Mouse (Mus musculus) lung, postnatal 25 days (tissue): Measurements from ENCODE around the gene Ttc16.

Experiments used
- DNase-seq: peaks from one replicate; pipeline ENCODE4 v3.0.0; 2022; ENCODE audit warnings: low spot score

Ttc16 gene

DNA sequence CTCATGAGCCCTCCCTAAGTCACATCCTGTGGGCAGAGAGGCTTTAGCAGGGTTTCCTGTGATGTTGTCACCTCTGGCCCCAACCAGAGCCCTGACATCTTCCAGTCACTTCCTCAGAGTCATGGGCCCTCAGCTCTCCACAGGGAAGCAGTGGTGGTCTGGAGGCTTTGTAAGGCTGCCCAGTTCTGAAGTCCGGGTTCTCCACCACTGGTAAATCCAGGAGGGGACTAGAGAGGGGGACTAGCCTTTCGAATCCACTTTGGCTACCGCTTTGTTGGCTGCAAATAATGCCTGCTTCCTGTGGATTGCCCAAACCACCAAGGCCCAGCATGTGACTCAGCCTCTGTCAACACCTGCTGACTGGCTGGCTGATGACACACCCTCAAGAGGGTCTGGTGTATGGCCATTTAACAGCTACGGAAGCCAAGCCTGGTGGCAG, 60.4 kb downstream of the Ttc16 start:
- DNase-seq = peak; percentile 68

- DNase-seq = no peak
Measured at GRCm38 (mm10) chr2:32714117-32714986, 61.1 kb downstream of the Ttc16 start.

DNA sequence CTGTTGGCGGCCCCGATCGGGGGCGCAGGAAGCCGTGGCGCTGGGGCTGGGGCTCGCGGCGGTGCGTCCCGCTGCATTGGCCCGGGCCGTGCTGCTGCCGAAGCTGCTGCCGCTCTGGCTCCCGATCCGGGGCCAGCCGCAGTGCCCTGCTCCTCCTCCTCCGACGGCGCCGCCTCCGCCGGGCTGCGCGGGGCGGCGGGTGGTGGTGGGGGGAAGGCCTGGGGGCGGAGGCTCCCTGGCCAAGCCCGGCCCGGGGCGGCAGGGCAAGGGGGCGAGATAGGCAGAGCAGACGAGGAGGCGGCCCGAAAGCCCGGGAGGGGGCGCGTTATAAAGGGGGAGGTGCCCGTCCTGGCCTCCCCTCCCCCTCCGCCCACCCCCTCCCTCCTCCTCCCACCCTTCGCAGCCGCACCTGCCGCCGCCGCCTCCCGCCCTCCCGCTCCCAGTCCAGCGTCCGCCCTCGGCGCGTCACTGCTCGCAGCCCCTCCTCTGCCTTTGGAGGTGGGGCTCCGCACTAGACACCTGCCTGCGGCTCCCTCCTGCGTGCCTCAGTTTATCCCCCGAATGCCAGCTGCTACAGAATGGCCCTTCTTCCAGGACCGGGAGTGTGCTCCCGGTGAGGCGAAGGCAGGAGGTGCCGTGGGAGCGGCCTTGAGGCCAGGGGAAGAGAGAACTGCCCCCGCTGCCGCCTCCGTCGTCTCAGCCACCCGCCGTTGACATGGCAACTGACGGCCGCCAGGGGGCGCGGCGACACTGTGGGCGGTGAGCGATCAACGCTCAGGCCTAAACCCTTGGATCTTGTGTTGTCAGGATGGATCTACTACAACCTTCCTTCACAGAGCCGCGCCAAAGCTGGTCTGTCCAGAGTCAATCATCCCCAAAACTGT, 62.3 kb downstream of the Ttc16 start, which contains the start of gene Cdk9:
Gene Cdk9, minus strand, starts transcription at position 143 of the 884 bp plus-strand sequence.
- peak; percentile 94 for DNase-seq

- DNase-seq = peak; percentile 94
Measured at GRCm38 (mm10) chr2:32712586-32712933, 62.9 kb downstream of the Ttc16 start.

GRCm38 (mm10) chr2:32712108-32712551, 63.3 kb downstream of the Ttc16 start:
- DNase-seq = peak; percentile 67

DNA sequence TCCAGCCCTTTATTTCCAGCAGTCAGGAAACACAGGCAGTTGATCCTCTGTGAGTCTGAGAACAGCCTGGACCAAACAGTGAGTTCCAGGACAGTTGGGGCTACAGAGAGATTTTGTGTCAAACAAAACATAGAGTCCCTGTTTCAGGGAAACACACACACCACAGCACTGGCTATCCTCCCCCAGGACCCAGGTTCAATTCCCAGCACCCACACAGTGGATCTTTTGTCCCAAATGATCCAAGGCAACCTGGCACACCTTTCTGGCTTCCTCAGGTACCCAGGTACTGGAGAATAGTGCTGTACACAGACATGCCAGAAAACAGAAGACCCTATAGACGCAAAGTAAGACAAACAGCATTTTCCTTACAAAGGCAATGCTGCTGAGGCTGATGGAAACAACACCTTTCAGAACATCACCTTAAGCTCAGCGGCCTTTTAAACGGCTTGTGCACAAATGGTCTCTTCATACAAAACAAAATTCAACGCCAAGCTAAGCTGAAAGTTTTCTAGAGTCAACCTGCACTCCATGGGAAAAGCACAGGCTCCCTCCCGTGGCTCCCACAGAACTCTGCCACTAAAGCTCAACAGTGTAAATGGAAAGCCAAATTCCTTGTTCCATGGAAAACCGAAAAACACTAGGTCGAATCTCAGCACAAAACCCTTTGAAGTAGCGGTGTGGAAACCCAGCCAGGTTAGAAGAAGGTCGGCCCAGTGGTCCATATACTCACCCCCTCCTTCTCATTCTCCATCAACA, 64.0 kb downstream of the Ttc16 start:
- DNase-seq = no peak

DNA sequence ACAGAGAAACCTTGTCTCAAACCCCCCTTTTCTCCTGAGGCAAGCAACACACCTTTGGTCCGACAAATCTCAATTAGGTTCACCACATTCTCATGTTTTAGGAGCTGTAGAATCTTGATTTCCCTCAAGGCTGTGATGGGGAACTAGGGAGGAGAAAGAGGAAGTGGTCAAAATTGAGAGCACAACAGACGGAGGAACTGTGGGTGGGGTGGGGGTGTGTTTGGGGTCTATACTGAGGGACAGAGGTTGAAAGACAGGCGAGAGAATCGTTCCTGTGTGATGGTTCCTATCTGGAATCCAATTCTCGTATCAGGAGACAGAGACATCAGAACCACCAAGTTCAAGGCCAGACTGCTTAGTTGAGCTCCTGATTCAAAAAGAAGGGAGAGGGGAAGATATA, 65.0 kb downstream of the Ttc16 start:
- no peak for DNase-seq

DNA sequence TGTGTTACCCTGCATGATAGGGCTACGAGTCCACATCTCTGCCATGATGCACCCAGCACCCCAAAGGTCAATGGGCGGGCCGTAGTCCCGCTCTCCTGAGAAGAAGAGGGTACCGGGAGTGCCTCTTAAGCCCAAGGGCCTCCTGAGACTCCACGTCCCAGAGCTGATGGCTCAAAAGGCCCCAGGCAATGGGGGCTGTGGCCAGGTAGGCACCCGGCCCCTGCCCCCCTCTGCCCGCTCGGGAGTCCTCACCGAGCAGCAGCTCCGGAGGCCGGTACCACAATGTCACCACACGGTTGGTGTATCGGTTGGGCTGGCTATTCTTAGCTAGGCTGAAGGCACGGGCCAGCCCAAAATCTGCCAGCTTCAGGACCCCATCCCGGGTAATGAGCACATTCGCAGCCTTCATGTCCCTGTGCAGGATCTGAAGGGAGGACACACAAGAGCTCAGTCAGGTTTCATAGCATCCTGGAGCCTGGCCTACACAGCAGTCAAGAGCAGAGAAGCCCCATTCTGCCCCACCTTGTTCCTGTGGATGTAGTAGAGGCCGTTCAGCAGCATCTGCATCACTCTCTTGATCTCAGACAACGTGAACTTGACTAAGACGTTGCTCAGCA, 65.8 kb downstream of the Ttc16 start:
- no peak for DNase-seq

DNA sequence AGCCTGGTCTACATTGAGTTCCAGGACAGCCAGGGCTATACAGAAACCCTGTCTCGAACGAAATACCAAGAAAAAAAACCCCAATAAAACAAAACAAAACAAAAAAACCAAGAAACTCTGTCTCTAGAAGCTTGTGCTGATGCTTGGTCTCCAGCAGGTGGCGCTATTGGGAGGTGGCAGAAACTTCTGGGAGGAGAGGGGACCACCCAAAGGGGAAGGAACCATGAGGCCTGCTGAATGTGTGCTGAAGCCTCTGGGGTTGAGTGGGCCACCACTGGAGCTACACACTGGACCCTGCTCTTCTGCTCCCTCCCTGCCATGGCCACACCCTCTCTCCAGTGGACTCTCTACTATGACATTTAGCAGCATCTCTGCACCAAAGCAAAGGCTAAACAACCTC, 66.8 kb downstream of the Ttc16 start:
- no peak for DNase-seq
